Mouse (Mus musculus) spleen, adult 2 months (tissue): ENCODE measurements around the gene Hdac10.

Source experiments
- CTCF ChIP-seq: fragments of 200-500 bp; IDR thresholded peaks from 2 replicates; pipeline ENCODE4 v1.5.1; 2011; ENCODE audit warnings: mild to moderate bottlenecking, inconsistent platforms; ENCODE audit not compliant: insufficient read depth, insufficient read length, insufficient replicate concordance; ENCODE audit errors: extremely low read depth
- POLR2A ChIP-seq: fragments of 200-500 bp; IDR thresholded peaks from 2 replicates; pipeline ENCODE4 v1.6.1; 2011; ENCODE audit warnings: low read depth, low read length, inconsistent platforms

GRCm38 (mm10) chr15:89126622-89127021 lies 1.9 kb downstream of the Hdac10 start:
- TF ChIP-seq CTCF (no peak), POLR2A (no peak)
